Mouse (Mus musculus): ENCODE data around the gene Elmod3.

DNA sequence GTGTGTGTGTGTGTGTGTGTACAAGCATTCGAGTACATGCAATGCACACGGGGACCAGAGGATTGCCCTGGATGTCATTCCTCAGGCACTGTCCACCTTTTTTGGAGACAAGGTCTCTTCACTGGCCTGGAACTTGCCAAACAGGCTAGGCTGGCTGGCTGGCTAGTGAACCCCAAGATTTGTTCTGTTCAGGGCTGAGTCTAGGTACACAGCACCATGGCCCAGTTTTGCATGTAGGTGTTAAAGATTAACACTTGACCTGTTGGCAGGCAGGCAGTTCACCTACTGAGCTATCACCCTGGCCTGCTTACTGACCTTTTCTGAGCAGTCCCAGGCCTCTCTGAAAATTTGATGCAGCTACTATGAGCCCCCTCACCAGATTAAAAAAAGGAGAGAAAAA lies 32.2 kb upstream of the Elmod3 start:
- TF ChIP-seq POLR2A (IDR thresholded peaks at IDR 0.05; ENCODE audit: control insufficient read depth, extremely low read depth, insufficient read depth, low read length, poor library complexity): no peak
- no peak for TF ChIP-seq CTCF (IDR thresholded peaks at IDR 0.05; ENCODE audit: borderline replicate concordance, control insufficient read depth, extremely low read depth, insufficient read depth, low read length, poor library complexity)
